Comparison of ENCODE assay signal across 8 mouse cellular contexts in genomic region chr8:78064161-78064560, GRCm38 (mm10).
DNase-seq lines count a peak whose midpoint lies in the region; ATAC-seq and TF ChIP-seq lines count a peak whose summit lies in the region.

No protein-coding gene starts in this region.

- TF ChIP-seq CTCF in ES-Bruce4 (IDR thresholded peaks at IDR 0.05; ENCODE audit: low read depth, low read length): no peak
- TF ChIP-seq CTCF in liver, postnatal 0 days (IDR thresholded peaks at IDR 0.05; ENCODE audit: low read depth): no peak

- no peaks in the 10 kb centered on the region for H3K36me3 ChIP-seq in ES-Bruce4 (ENCODE audit: control insufficient read depth, insufficient read depth, low read length, poor library complexity, severe bottlenecking)
- no peaks in the 10 kb centered on the region for H3K36me3 ChIP-seq in hindbrain, embryonic 11.5 days (ENCODE audit: control insufficient read depth, insufficient read depth, low read length)
- no peaks in the 10 kb centered on the region for H3K36me3 ChIP-seq in liver, postnatal 0 days (replicated peaks; ENCODE audit: insufficient read depth, low read length)

- no peak overlapping the region for H3K27ac ChIP-seq in ES-Bruce4 (ENCODE audit: insufficient read depth, low read length)
- no peak overlapping the region for H3K27ac ChIP-seq in hindbrain, embryonic 11.5 days (ENCODE audit: low read depth, low read length)
- H3K27ac ChIP-seq in liver, postnatal 0 days (ENCODE audit: low read depth): no peak overlapping the region

- no peak for ATAC-seq in hindbrain, embryonic 11.5 days (ENCODE audit: low FRiP score)
- no peak for ATAC-seq in liver, postnatal 0 days

- DNase-seq in heart, adult 11 months: peak; percentile 61
- no peak for DNase-seq in heart, postnatal 36 days
- DNase-seq in hindbrain, embryonic 11.5 days (ENCODE audit: low spot score): peak; percentile 18
- DNase-seq in liver, postnatal 0 days: no peak
- DNase-seq in cerebellum, adult 8-10 months: no peak
- DNase-seq in urinary bladder, postnatal 14 days (ENCODE audit: low spot score): no peak
- DNase-seq in embryo, embryonic 11 days: no peak

- H3K9me3 ChIP-seq in ES-Bruce4 (replicated peaks; ENCODE audit: control insufficient read depth, insufficient read depth, low read length, poor library complexity, severe bottlenecking): peaks cover 3% of the 10 kb centered on the region; the same call in 1 of the 2 replicates
- H3K9me3 ChIP-seq in hindbrain, embryonic 11.5 days (ENCODE audit: control insufficient read depth, low read length): no peaks in the 10 kb centered on the region
- H3K9me3 ChIP-seq in liver, postnatal 0 days (ENCODE audit: low read length): no peaks in the 10 kb centered on the region

- H3K4me2 ChIP-seq in hindbrain, embryonic 11.5 days (replicated peaks; ENCODE audit: low read depth, low read length): peak overlapping the region; percentile 28
- peak overlapping the region; percentile 61 for H3K4me2 ChIP-seq in liver, postnatal 0 days (ENCODE audit: low read depth, low read length)

- intact Hi-C loops in heart, postnatal 36 days (cut with DNase I): loop anchor here (5.0 kb wide), 3 partner anchors 678 to 1523 kb away; no protein-coding TSS in a partner anchor

- peaks cover 3% of the 10 kb centered on the region for H3K4me1 ChIP-seq in ES-Bruce4 (ENCODE audit: control insufficient read depth, insufficient read depth, low read length)
- no peaks in the 10 kb centered on the region for H3K4me1 ChIP-seq in hindbrain, embryonic 11.5 days (replicated peaks; ENCODE audit: control insufficient read depth, insufficient read depth, low read length)
- H3K4me1 ChIP-seq in liver, postnatal 0 days (ENCODE audit: insufficient read depth): no peaks in the 10 kb centered on the region

- no peak overlapping the region for H3K4me3 ChIP-seq in ES-Bruce4 (ENCODE audit: low read depth, low read length)
- no peak overlapping the region for H3K4me3 ChIP-seq in hindbrain, embryonic 11.5 days (ENCODE audit: low read depth, low read length)
- peak overlapping the region; percentile 27 for H3K4me3 ChIP-seq in liver, postnatal 0 days (ENCODE audit: low read depth, low read length)

- H3K9ac ChIP-seq in ES-Bruce4 (ENCODE audit: low read depth, poor library complexity, severe bottlenecking): peak overlapping the region; percentile 44
- no peak overlapping the region for H3K9ac ChIP-seq in hindbrain, embryonic 11.5 days (ENCODE audit: low read depth, low read length)
- H3K9ac ChIP-seq in liver, postnatal 0 days (replicated peaks): no peak overlapping the region

- no peaks in the 10 kb centered on the region for H3K27me3 ChIP-seq in ES-Bruce4 (ENCODE audit: control insufficient read depth, insufficient read depth, low read length, poor library complexity, severe bottlenecking)
- H3K27me3 ChIP-seq in hindbrain, embryonic 11.5 days (ENCODE audit: control insufficient read depth, insufficient read depth, low read length): no peaks in the 10 kb centered on the region; the same call in 1 of the 2 replicates
- H3K27me3 ChIP-seq in liver, postnatal 0 days (ENCODE audit: insufficient read depth, low read length): peaks cover 11% of the 10 kb centered on the region; the same call in 1 of the 2 replicates

- WGBS in hindbrain, embryonic 11.5 days: 44% methylated on average over 13 of the region's 13 CpGs
- WGBS in liver, postnatal 0 days (ENCODE audit: insufficient replicate concordance): 23% methylated on average over 13 of the region's 13 CpGs

- no peak for TF ChIP-seq POLR2A in ES-Bruce4 (IDR thresholded peaks at IDR 0.05; ENCODE audit: insufficient read depth, low read length)

- no peak for TF ChIP-seq EP300 in ES-Bruce4 (IDR thresholded peaks at IDR 0.05; ENCODE audit: insufficient read depth, low read depth, low read length)
- no peak for TF ChIP-seq EP300 in liver, postnatal 0 days (IDR thresholded peaks at IDR 0.05; ENCODE audit: low read depth)

Comparison
In these comparisons a context has a peak if more than half of its experiments do, and no peak if none do; other contexts are left out.
1. DNase-seq: peak in heart, adult 11 months (single experiment) and hindbrain, embryonic 11.5 days (single experiment); none in heart, postnatal 36 days (0 of 2), liver, postnatal 0 days (single experiment), cerebellum, adult 8-10 months (single experiment), urinary bladder, postnatal 14 days (single experiment) and embryo, embryonic 11 days (single experiment).